Mouse (Mus musculus) adrenal gland, adult 8-10 months (tissue): ENCODE measurements around the gene Ndufa3. TPM values are rescaled to one million over a fixed set of nuclear protein-coding genes. Genes with fewer than 3 reads are reported as not detected.

Experiments
- microRNA-seq, 2 experiments: library from miRNA; unstranded; fragments of <30 nt; microRNA quantifications; one replicate each; pipeline ENCODE4 v1.2.0; 2022
- total RNA-seq, 4 experiments: library from RNA; stranded (reverse); gene quantifications; 2 replicates each; pipeline ENCODE4 v1.2.4; 2022

The Ndufa3 gene
- total RNA-seq, 4 experiments from 2014 or later, result 561 to 701 (median 624) TPM

Small RNAs within 50 kb of the gene (microRNA-seq; reads per million reads assigned to microRNA genes)
- gene Gm25100 (0 reads per million in 2 experiments), gene Mir3572 (1.5 to 3.3 reads per million in 2 experiments)

Other genes with a start within 250 kb of the Ndufa3 start
- gene Cacng8, start 226.7 kb upstream of the Ndufa3 start, total RNA-seq, result 10 to 100 TPM in 2 of 4 experiments, 1 to 10 TPM in 2; 4.4 to 12.2 (median 7.4) TPM
- under 1 TPM in 2 of 4 experiments, not detected in 2; 0.34 to 0.78 TPM for gene Cacng6, start 193.2 kb upstream of the Ndufa3 start, total RNA-seq
- gene Tarm1, start 114.7 kb upstream of the Ndufa3 start, total RNA-seq, result under 1 TPM in 3 of 4 experiments, not detected in 1; 0.24 to 0.90 (median 0.66) TPM
- under 1 TPM in 2 of 4 experiments, not detected in 2; 0.17 to 0.21 TPM for gene Oscar, start 1.2 kb upstream of the Ndufa3 start, total RNA-seq
- 10 to 100 TPM; 23.1 to 31.3 (median 24.9) TPM for gene Tfpt, start 12.6 kb downstream of the Ndufa3 start, total RNA-seq
- gene Prpf31, start 12.6 kb downstream of the Ndufa3 start, total RNA-seq, result 10 to 100 TPM; 38.9 to 57.0 (median 49.1) TPM
- 10 to 100 TPM; 48.3 to 83.2 (median 60.9) TPM for gene Cnot3, start 27.9 kb downstream of the Ndufa3 start, total RNA-seq
- gene Leng1, start 48.5 kb downstream of the Ndufa3 start, total RNA-seq, result 10 to 100 TPM in 3 of 4 experiments, 1 to 10 TPM in 1; 9.6 to 14.1 (median 11.2) TPM
- 10 to 100 TPM in 3 of 4 experiments, 1 to 10 TPM in 1; 7.8 to 17.7 (median 15.2) TPM for gene Tmc4, start 60.2 kb downstream of the Ndufa3 start, total RNA-seq
- 100 to 1,000 TPM; 114 to 130 (median 122) TPM for gene Tsen34, start 75.5 kb downstream of the Ndufa3 start, total RNA-seq
- 10 to 100 TPM; 64.4 to 81.8 (median 71.1) TPM for gene Mboat7, start 76.2 kb downstream of the Ndufa3 start, total RNA-seq
- 100 to 1,000 TPM; 852 to 952 (median 882) TPM for gene Rps9, start 86.6 kb downstream of the Ndufa3 start, total RNA-seq
- 1 to 10 TPM; 2.9 to 6.3 (median 5.0) TPM for gene Pirb, start 103.0 kb downstream of the Ndufa3 start, total RNA-seq
- 1 to 10 TPM in 1 of 4 experiments, under 1 TPM in 3; 0.49 to 1.5 (median 0.60) TPM for gene Gm15448, start 208.3 kb downstream of the Ndufa3 start, total RNA-seq
- under 1 TPM; 0.41 to 0.94 (median 0.54) TPM for gene Pira2, start 227.7 kb downstream of the Ndufa3 start, total RNA-seq